Mouse (Mus musculus) layer of hippocampus, adult 2 months (tissue): ENCODE results near the gene Ptpn22. TPM values are rescaled to one million over a fixed set of nuclear protein-coding genes. Genes with fewer than 3 reads are reported as not detected.
A peak's percentile ranks its signal among the peaks of the same experiment; 100 is the strongest.

Experiments
- DNase-seq, 2 experiments: peaks; one replicate each; pipeline ENCODE4 v3.0.0; 2022; ENCODE audit warnings: low spot score in 2 of 2
- H3K27ac ChIP-seq: fragments of 200-600 bp; 2 replicates; pipeline ENCODE4 v1.8.1; 2022
- H3K4me3 ChIP-seq: fragments of 200-600 bp; 2 replicates; pipeline ENCODE4 v1.8.1; 2022; ENCODE audit warnings: mild to moderate bottlenecking
- CTCF ChIP-seq: fragments of 200-600 bp; conservative IDR thresholded peaks from 2 replicates; pipeline ENCODE4 v1.8.1; 2022; ENCODE audit warnings: antibody characterized with exemption, mild to moderate bottlenecking, moderate library complexity
- total RNA-seq, 2 experiments: library from RNA; stranded (reverse); gene quantifications; 2 replicates each; pipeline ENCODE4 v1.2.3; 2021

Gene Ptpn22
- total RNA-seq, 2 experiments from 2014 or later, result 0.88 to 2.0 TPM

- DNase-seq, result no peak
- H3K4me3 ChIP-seq, result no peak overlapping the region
- no peak overlapping the region for H3K27ac ChIP-seq
- TF ChIP-seq CTCF, result no peak
These were observed 13.1 kb downstream of the Ptpn22 start for GRCm38 (mm10) chr3:103872663-103873098.

GRCm38 (mm10) chr3:103874329-103874728 lies 14.7 kb downstream of the Ptpn22 start:
- Histone ChIP-seq H3K27ac (no peak overlapping the region), H3K4me3 (no peak overlapping the region)
- no peak for TF ChIP-seq CTCF
- no peak for DNase-seq

- Histone ChIP-seq H3K4me3 (no peak overlapping the region), H3K27ac (no peak overlapping the region)
- DNase-seq, result no peak
- TF ChIP-seq CTCF, result no peak
These were observed 26.4 kb downstream of the Ptpn22 start for GRCm38 (mm10) chr3:103885946-103886345.

- TF ChIP-seq CTCF, result peak; percentile 88
- peak; percentile 33 to 65 for DNase-seq
- Histone ChIP-seq H3K4me3 (no peak overlapping the region), H3K27ac (no peak overlapping the region)
These were observed 28.0 kb downstream of the Ptpn22 start for GRCm38 (mm10) chr3:103887581-103887980.

- TF ChIP-seq CTCF, result no peak
- no peak overlapping the region for H3K4me3 ChIP-seq
- no peak for DNase-seq
- no peak overlapping the region for H3K27ac ChIP-seq
These were observed 33.8 kb downstream of the Ptpn22 start for GRCm38 (mm10) chr3:103893374-103893773.

GRCm38 (mm10) chr3:103904705-103905104 lies 45.1 kb downstream of the Ptpn22 start:
- H3K4me3 ChIP-seq, result no peak overlapping the region
- no peak for DNase-seq
- H3K27ac ChIP-seq, result no peak overlapping the region
- TF ChIP-seq CTCF, result peak; percentile 73

GRCm38 (mm10) chr3:103907335-103908030 lies 47.9 kb downstream of the Ptpn22 start:
- Histone ChIP-seq H3K27ac (no peak overlapping the region), H3K4me3 (no peak overlapping the region)
- no peak for TF ChIP-seq CTCF
- no peak for DNase-seq

- no peak for DNase-seq
- Histone ChIP-seq H3K27ac (no peak overlapping the region), H3K4me3 (no peak overlapping the region)
- no peak for TF ChIP-seq CTCF
These were observed 49.2 kb downstream of the Ptpn22 start for GRCm38 (mm10) chr3:103908781-103909180.

GRCm38 (mm10) chr3:103913451-103913961 lies 53.9 kb downstream of the Ptpn22 start:
- peak overlapping the region; percentile 65 for H3K4me3 ChIP-seq
- peak overlapping the region; percentile 98 for H3K27ac ChIP-seq
- DNase-seq, result peak in 1 of 2 experiments; percentile 10
- peak; percentile 22 for TF ChIP-seq CTCF

GRCm38 (mm10) chr3:103914010-103914669 lies 54.5 kb downstream of the Ptpn22 start, which contains the start of gene Rsbn1:
Gene Rsbn1 (plus strand): TSS chr3:103914120.
- H3K4me3 ChIP-seq, result peak within 1 kb of the TSS; percentile 65
- TF ChIP-seq CTCF, result peak; percentile 39
- peak within 1 kb of the TSS; percentile 98 for H3K27ac ChIP-seq
- DNase-seq, result peak; percentile 97 to 99

- peak overlapping the region; percentile 98 for H3K27ac ChIP-seq
- peak overlapping the region; percentile 65 for H3K4me3 ChIP-seq
- no peak for TF ChIP-seq CTCF
- DNase-seq, result peak; percentile 34 to 48
These were observed 55.3 kb downstream of the Ptpn22 start for GRCm38 (mm10) chr3:103914732-103915508.

GRCm38 (mm10) chr3:103915509-103915896 lies 55.9 kb downstream of the Ptpn22 start:
- H3K4me3 ChIP-seq, result peak overlapping the region; percentile 65
- DNase-seq, result no peak
- peak overlapping the region; percentile 98 for H3K27ac ChIP-seq
- no peak for TF ChIP-seq CTCF
